Mouse (Mus musculus) heart, adult 18-20 months (tissue): ENCODE data around the gene Ube2h. TPM values are rescaled to one million over a fixed set of nuclear protein-coding genes. Genes with fewer than 3 reads are reported as not detected.

Experiments used
- DNase-seq, 2 experiments: peaks; one replicate each; pipeline ENCODE4 v3.0.0; 2021 to 2022; ENCODE audit warnings: mixed read lengths in 1 of 2
- total RNA-seq, 2 experiments: library from RNA; stranded (reverse); gene quantifications; 2 replicates each; pipeline ENCODE4 v1.2.3; 2021

Ube2h gene
- total RNA-seq, 2 experiments from 2014 or later, result 56.8 to 63.6 TPM

GRCm38 (mm10) chr6:30196143-30196542 lies 108.2 kb downstream of the Ube2h start:
- no peak for DNase-seq

DNA sequence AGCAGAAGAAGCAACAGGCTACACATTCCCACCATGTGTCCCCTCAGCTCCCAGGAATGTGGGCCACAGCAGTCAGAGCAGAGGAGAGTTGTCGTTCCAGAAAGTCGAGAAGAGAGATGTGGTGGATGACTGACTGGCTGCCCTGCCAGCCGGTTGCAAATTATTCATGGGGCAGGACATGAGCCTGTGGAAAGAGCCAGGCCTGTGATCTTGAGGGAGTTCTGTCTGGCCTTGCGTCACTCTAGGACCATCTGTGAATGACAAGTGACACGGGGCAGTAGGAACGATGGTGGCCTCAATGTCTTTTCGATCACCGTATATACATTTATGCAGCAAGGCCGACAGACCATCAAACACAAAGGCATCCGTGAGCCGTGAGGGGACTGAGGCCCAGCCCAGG lies 108.7 kb downstream of the Ube2h start:
- no peak for DNase-seq

- no peak for DNase-seq
Measured at GRCm38 (mm10) chr6:30183624-30184023, 120.7 kb downstream of the Ube2h start.

DNA sequence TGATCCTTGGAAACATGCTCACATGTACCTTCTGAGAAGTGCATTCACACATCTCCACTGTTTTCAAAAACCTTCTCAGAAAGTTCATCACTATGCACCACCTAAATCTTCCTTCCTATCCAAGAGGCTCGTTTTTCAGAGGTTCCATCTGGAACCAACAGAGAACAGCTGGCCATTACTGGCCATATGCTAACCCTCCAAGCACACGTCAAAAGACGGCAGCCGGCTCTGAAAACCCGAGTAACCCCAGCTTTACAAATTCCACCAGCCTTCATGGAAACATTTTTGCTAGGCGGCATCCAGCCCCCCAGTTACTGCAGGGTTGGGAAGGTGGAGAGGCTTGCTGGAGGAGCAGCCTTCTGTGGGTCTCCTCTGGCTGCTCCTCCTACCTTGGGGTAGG lies 122.3 kb downstream of the Ube2h start:
- DNase-seq, result no peak

GRCm38 (mm10) chr6:30180321-30180720 lies 124.0 kb downstream of the Ube2h start:
- DNase-seq, result no peak

DNA sequence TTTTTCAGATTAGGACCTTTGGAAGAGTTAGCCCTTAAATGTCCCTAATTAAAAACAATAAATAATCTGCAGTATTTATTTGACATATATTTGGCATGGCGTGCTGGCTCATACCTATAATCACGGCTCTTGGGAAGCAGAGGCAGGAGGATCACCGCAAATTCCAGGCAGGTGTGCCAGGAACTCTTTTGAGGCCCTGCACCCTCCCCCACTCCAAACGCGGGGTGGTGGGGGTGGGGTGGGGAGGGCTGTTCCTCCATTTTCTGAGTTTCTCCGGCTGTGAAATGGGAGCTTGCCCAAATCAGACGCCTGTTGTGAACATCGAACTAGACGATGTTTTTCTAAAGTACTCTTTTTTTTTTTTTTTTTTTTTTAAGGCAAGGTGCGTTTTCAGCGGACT lies 125.3 kb downstream of the Ube2h start:
- no peak for DNase-seq

DNA sequence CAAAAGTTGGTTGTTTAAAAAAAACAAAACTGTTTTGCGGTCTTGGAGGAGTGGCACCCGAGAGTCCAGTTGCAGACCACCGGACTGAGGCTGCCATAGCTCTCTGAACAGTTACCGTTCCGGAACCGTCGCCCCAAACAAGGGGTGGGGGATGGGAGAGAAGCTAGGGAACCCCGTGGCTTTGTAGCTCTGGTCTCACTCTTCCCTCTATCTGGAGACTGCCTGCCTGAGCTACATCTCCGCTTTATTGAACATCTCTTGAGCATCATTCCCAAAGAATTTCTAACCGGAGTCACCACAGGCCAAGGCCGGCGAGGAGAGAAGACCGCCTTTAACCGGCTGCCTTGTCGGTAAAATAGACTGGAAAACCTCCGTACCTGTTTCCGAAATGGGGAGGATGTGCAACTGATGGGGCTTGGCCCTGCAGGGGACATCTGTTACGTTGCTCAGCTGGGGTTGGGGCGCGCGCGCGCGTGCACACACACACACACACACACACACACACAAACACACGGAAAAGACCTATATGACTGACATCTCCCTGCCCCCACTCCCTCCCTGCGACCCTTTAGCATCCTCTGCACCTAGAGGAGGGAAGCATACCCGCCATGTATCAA lies 126.2 kb downstream of the Ube2h start:
- DNase-seq, result peak in 1 of 2 experiments; percentile 15

DNA sequence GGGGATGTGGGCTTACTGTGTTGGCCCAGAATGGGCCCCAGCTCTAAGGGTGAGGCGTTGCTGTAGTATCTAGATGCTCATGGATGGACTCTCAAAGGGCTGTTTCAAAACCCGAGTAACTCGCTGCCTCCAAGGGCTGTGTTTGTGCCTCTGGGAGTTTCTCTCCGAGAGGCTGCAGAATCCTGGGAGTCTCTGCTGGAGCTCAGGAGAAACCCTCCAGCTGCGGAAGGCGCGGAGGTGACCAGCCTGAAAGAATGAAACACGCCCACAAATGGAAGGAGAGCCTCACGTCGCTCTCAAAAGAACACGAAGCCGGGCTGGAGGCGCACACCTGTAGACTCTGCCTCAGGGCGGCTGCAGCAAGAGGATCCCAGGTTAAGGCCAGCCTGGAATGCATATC lies 127.0 kb downstream of the Ube2h start:
- DNase-seq, result peak in 1 of 2 experiments; percentile 31

DNA sequence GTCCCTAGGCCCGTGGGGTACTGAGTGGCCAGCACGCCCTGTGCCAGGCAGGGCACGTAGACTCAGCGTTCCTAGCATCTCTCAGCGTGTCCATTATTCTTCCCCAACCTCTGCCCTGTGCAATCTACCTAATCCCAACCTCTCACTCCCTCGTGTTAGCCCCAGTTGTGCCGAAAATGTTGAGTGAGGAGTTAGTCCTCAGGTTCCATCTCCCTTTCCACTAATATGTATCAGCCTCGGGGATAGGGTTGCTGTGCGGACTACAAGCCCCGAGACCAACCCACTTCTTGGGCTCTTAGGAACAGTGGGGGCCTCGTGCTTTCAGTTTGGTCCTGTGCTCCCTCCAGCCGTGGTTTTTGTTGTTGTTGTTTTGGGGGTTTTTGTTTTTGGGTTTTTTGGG lies 127.8 kb downstream of the Ube2h start:
- peak in 1 of 2 experiments; percentile 35 for DNase-seq

DNA sequence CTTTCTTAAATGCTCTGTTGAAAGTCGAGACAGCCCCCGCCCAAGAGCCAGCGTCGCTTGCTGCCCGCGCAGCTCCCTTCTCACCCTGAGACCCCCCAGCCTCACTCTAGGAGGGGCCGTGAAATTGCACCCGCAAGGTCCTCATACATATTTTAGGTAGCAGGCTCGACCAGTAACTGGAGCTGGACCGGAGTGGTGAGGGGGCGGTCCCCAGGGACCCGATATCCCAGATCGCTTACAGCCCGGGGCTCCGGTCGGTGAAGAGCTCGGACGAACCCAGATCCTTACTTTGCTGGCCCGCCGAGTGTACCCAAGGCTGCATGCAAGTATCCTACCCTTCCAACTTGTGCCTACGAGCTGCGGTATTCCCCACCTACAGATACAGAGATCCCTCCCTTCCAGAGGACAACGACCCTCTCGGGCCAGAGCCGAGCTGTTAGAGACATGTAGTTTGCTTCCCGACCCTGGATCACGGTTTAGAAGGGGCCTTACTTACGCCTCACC lies 128.4 kb downstream of the Ube2h start:
- peak in 1 of 2 experiments; percentile 21 for DNase-seq

GRCm38 (mm10) chr6:30175225-30175917 lies 129.0 kb downstream of the Ube2h start:
- no peak for DNase-seq

- DNase-seq, result no peak
Measured at GRCm38 (mm10) chr6:30174461-30175224, 129.7 kb downstream of the Ube2h start.

GRCm38 (mm10) chr6:30173551-30174460 lies 130.5 kb downstream of the Ube2h start:
- no peak for DNase-seq

- DNase-seq, result peak in 1 of 2 experiments; percentile 41
Measured at GRCm38 (mm10) chr6:30172820-30173550, 131.4 kb downstream of the Ube2h start.

DNA sequence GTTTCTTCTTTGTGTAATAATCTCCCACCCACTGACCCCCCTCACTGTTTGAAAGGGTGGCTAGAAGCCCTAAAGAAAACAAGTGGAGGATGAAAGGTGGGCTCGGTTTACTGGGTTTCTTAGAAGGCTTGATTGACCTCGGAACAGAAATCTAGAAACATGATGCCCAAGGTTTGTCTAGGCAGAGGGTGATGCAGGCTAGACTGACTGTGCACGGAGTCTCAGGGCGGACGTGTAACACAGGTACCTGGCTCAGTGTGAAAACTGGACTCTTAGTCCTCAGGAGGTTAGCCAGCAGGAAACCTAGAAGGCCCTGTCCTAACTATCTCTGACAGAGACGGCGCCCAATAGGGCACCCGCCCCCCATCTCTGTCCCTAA lies 131.9 kb downstream of the Ube2h start:
- no peak for DNase-seq

DNA sequence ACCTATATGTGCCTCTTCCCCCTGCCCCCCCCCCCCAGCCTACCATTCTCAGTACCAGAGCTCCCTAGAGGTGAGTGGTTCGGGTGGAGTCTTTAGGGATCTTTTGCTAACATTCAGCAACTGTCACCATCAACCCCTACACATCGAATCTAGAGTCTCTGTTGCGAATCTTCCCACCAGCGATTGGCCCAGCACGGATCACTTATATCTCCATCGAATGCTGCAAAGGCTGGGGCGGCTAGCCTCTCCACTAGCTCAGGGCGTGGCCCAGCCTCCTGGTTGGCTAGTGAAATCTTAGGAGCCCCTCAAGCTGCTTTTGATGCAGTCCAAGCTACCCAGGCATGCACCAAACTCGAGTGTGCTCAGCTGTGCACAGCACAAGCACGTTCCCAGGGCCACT lies 132.4 kb downstream of the Ube2h start:
- no peak for DNase-seq

DNA sequence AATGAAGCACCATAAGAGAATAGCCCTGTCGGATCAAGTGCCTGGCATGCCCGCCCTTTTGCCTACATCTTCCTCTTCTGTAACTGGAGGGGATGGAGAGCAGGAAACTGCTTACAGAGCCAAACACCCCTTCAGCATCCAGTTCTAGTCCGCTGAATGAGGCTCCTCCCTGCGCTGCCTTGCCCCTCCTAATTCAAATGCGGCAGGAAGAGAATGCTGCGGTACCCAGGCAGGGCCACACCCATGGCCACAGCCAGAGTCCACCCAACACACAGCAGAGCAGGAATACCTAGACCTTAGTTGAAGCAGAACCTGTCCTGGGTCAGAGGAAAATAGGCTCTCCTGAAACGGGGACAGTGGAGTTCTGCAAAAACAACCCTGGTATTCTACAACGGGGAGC lies 133.1 kb downstream of the Ube2h start:
- no peak for DNase-seq

DNA sequence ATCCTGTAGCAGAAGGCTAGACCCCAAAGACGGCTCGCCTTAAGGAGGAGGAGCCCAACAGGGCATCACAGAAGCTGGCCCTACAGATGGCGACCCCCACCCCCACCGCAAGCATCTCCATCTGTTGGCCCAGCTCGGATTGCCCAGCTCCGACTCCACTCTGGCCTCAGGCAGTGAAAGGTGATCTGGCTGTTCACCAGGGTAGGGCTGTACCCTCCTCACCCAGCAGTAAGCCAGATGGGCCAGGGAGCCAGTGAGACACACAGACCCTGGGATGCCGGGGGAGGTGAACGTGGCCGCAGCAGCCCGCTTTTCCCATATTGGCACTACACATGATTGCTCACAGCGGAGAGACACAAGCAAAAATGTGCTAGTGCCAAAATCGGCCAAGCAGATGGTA lies 135.2 kb downstream of the Ube2h start:
- DNase-seq, result no peak

GRCm38 (mm10) chr6:30168275-30168674 lies 136.1 kb downstream of the Ube2h start:
- peak in 1 of 2 experiments; percentile 51 for DNase-seq

DNA sequence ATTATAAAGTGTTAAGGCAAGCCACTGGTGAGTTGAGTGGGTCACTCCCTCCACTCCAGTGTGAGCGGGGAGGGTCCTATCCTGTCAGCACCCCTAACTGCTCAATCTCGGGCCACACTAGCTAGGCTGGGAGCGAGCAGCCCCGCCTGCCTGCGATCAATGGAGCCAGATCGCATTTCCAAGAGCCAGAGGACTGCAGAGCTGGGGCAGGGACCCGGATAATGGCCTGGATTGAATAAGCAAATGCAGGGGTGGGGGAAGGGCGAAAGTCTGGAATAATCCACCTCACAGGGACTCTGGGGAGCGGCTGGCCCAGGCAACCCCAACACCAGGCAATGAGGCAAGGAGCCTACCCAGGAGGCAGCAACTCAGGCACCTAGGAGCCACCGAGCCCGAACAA lies 137.1 kb downstream of the Ube2h start:
- no peak for DNase-seq

GRCm38 (mm10) chr6:30166349-30166748 lies 138.0 kb downstream of the Ube2h start:
- DNase-seq, result no peak
